Mouse (Mus musculus) kidney, postnatal 4 days (tissue): ENCODE data around the gene Rpusd3.

Experiments
- DNase-seq, 2 experiments: peaks; one replicate each; pipeline ENCODE4 v3.0.0; 2021; ENCODE audit warnings: mixed read lengths in 2 of 2

Gene Rpusd3

GRCm38 (mm10) chr6:113429965-113430364 is 10.8 kb upstream of the Rpusd3 start:
- DNase-seq: no peak

- DNase-seq: no peak
Measured at GRCm38 (mm10) chr6:113428006-113428405, 8.9 kb upstream of the Rpusd3 start.

DNA sequence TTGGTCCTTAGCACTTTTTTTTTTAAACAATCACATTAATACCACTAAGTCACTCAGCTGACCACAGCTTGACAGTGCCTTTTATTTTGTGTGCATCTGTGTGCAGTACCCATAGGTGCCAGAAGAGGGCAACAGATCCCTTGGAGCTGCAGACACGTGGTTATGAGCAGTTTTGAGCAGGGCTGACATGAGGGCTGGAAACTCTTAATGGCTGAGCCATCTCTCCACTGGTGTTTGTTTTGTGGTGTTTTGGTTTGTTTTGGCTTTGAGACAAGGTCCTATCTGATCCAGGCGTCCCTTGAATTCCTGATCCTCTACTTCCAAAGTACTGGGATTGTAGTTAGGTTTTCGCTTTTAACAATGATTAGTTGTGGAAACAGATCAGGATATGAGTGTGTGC is 8.3 kb upstream of the Rpusd3 start:
- DNase-seq: peak; percentile 73 to 77

DNA sequence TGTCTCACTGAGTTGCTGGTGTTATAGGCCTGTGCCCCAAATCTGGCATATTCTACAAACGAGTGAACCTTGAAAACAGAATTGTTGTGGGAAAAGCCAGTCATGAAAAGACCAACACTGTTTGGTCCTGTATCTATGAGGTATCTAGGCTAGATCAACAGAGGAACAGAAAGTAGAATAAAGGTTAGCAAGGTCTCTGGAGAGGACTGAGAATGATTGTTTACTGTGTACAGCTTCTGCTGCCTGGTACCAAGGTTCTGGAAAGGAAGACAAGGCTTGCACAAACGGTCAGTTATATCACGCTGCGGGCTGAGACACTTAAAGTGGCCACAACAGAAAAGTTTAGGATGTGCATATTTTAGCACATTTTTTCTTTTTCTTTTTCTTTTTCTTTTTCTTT is 7.6 kb upstream of the Rpusd3 start:
- DNase-seq: no peak

DNA sequence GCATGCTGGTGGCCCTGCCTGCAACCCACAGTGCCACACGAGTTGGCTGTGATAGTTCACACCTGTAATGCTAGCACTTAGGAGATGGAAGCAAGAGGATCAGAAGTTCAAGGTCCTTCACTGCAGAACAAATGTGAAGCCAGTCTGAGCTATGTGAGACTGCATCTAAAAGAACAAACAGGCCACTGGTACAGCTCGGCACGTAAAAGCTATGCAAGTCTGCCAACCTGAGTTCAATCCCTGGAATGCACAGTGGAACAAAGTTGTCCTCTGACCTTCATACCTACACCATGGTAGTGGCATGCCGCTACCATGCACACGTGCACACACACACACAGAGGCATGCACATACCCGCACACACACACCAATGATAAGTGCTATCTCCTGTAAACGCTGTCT is 5.0 kb upstream of the Rpusd3 start:
- DNase-seq: peak in 1 of 2 experiments; percentile 34

DNA sequence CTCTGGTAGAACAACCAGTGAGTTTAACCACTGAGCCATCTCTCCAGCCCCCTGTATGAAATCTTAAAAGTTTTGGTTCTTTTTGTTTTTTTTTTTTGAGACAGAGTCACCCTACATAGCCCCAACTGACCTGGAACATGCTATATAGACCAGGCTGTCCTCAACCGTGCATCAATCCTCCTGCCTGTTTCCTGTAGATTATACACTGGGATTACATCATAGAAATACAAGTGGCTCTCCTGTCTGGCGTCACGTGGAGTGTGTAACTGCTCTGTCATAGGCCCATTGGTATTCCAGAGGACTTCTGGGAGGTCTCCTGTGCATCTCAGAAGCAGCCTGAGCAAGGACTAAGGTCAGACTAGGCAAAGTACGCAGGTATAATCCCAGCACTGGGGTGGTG is 3.9 kb upstream of the Rpusd3 start:
- DNase-seq: no peak

- DNase-seq: peak in 1 of 2 experiments; percentile 54
Measured at GRCm38 (mm10) chr6:113418441-113419198, 520 bp downstream of the Rpusd3 start.

GRCm38 (mm10) chr6:113416416-113416815 is 2.7 kb downstream of the Rpusd3 start:
- no peak for DNase-seq

DNA sequence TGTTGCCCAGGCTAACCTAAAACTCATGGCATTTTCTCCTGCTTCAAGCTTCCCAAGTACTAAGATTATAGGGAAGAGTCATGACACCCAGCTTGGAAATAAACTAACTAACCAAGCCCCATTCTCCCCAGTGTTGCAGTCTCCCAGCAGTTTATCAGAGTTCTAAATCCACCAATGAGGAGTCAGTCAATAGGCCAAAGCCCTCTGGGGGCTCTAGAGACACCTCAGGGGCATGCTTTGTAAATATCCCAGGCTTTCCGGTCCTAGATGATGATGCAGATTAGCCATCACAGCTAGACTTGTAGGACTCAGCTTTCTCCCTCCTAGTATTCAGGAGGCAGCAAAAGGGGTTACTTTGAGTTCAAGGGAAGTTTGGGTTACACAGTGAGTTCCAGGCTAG is 9.1 kb downstream of the Rpusd3 start:
- DNase-seq: no peak

DNA sequence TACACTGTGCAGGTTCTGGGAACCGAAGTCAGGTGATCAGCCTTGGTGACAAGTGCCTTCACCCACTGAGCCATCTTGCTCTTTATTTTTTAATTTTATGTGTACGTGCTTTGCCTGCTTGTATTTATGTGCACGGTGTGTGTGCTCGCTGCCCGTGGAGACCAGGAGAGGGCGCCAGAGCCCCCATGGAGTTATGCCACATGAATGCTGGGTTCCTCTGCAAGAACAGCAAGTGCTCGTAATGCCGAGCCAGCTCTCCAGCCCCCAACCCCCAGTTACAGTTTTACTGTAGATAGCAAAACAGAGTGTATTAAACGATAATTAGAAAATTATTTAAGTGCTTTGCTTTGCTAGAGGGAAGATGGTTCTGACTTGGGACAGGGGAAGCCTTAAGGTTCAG is 12.5 kb downstream of the Rpusd3 start:
- DNase-seq: peak; percentile 51 to 59

GRCm38 (mm10) chr6:113405483-113405882 is 13.7 kb downstream of the Rpusd3 start:
- DNase-seq: no peak

- peak; percentile 17 to 45 for DNase-seq
Measured at GRCm38 (mm10) chr6:113404649-113405448, 14.3 kb downstream of the Rpusd3 start.

GRCm38 (mm10) chr6:113402094-113402493 is 17.0 kb downstream of the Rpusd3 start:
- DNase-seq: no peak

- DNase-seq: no peak
Measured at GRCm38 (mm10) chr6:113396270-113397030, 22.7 kb downstream of the Rpusd3 start.

- DNase-seq: no peak
Measured at GRCm38 (mm10) chr6:113395501-113395900, 23.6 kb downstream of the Rpusd3 start.

DNA sequence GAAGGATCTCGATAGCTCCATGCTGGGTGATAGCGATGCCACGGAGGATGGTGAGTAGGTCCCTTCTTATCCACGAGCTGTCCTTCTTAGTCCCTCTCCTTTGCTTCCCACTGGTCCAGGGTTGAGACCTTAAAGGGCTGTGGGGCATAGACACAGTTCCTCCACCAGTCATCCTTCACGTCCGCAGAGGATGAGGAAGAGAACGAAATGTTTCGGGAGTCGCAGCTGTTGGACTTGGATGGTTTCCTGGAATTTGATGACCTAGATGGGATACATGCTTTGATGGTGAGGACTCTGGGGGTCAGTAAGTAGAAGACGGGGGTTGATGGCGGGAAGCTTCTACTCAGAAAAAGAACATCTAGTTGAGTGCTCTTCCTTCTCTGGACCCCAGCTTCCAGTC is 24.3 kb downstream of the Rpusd3 start:
- DNase-seq: no peak

GRCm38 (mm10) chr6:113393951-113394350 is 25.2 kb downstream of the Rpusd3 start:
- no peak for DNase-seq

DNA sequence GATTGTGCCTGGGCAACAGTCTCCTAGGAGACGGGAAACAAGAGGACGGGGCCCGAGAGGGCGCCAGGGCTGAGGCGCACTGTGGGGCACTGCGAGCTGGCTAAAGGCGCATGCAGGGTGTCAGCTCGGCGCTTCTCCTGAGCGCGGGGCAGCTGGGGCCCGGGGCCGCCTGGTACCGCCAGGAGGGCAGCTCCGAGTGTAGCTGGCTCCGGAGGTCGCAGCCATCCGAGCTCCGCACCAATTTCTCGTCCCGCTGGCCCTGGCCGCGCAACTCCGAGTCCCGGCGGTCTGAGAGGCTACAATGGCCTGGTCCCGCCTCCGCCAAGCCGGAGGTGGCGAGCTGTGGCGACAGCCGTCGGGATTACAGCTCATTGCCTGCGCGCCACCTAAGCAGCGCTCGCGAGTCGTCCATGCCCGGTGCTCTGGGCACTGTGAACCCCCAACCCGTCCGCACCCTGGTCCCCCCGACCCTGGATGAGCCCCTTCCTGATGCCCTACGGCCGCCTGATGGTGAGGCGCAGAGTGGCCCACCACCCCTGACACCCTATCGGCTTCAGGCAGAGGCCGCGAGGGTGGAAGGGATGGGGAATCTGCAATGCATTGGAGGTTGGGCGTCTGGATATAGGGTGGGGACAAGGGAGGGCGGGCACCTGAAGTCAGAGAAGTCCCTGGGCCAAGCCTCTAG is 26.6 kb downstream of the Rpusd3 start:
- peak; percentile 65 to 79 for DNase-seq

- DNase-seq: no peak
Measured at GRCm38 (mm10) chr6:113392015-113392386, 27.1 kb downstream of the Rpusd3 start.

DNA sequence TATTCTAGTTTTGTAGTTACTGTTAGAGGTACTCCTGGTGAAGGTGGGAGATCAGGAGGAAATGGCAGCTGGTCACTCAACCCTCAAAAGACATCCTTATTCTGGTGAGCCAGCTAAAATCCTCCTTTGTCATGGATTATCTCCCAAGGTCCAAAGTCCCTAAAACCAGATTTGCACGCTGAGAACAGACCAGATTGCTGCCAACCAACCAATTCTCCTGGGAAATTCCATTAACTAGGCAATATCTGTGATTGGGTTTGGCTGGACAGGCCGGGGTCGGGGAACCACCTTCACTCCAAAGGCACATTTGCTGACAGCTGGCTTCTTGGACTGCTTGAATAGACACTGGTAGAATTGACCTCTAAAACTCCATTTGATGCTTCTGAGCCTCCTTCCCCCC is 28.4 kb downstream of the Rpusd3 start:
- DNase-seq: no peak

DNA sequence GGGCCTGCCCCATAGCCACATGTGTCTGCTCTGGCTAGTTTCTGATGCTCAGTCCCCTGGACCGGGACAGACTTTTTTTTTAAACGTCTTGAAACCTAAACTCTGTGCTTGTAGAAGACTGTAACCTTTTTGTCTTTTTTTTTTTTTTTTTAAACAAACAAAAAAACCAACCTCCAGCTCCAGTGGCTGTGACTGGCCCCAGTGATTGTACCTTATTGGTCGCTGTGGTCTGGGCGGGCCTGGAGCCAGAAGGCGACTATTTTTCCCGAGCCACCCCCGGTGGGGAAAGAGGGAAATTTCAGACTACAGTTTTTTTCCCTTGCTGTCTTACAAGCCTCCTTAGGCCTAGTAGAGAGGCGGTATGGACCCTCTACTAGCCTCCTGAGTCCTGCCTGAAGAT is 30.2 kb downstream of the Rpusd3 start, which contains the start of gene Ttll3:
Gene Ttll3, plus strand, starts transcription at position 301 of the 400 bp plus-strand sequence.
- no peak for DNase-seq

DNA sequence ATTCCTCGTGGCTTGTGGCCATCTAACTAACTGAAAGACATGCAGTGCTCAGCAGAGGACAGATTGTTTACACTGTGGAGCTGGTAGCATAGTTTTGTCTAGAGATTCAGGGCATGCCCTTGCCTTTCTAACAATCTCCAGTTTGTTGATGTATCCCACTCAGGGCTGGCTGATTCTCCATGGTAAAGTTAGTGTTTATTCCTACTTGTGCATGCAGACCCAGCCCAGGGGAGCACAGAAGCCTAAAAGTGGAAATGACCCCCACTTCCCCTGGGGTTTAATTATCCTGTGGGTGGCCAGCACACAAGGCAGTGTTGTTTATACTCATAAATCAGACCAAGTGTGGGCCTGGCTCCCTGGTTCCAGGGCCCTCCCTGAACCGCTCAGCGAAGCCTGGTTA is 33.1 kb downstream of the Rpusd3 start:
- DNase-seq: no peak
